Mouse (Mus musculus): ENCODE measurements around the gene Top3b. TPM values are rescaled to one million over a fixed set of nuclear protein-coding genes. Genes with fewer than 3 reads are reported as not detected.
"Not testable (repeated sequence)": the region's sequence is repeated elsewhere in the genome, so short reads cannot be mapped to it uniquely, and the experiment has no call there.

Gene Top3b
- polyA plus RNA-seq, 1 experiment: 65.7 TPM

- DNase-seq (ENCODE audit: low read depth in 1 of 2, low spot score in 2 of 2): no peak
- H3K4me1 ChIP-seq (ENCODE audit: control insufficient read depth, insufficient read depth, insufficient read length): no peaks in the 10 kb centered on the region
- no peaks in the 10 kb centered on the region for H3K36me3 ChIP-seq (ENCODE audit: control insufficient read depth, insufficient read depth, low read length)
- H3K27me3 ChIP-seq (ENCODE audit: control insufficient read depth, insufficient read depth, low read length): no peaks in the 10 kb centered on the region
- H3K4me3 ChIP-seq (ENCODE audit: extremely low read depth, insufficient read depth, insufficient read length): no peak overlapping the region
- TF ChIP-seq CTCF (IDR thresholded peaks at IDR 0.05; ENCODE audit: extremely low read depth, insufficient read depth, insufficient read length, insufficient replicate concordance) (no peak), POLR2A (IDR thresholded peaks at IDR 0.05; ENCODE audit: low read depth, low read length) (no peak)
- no peak overlapping the region for H3K27ac ChIP-seq (ENCODE audit: insufficient read depth, low read length)
- 87% methylated on average over 3 of the region's 3 CpGs for WGBS
These were observed 18.1 kb upstream of the Top3b start for GRCm38 (mm10) chr16:16852411-16852810.

- peak; percentile 28 to 50 for DNase-seq (ENCODE audit: low read depth in 1 of 2, low spot score in 2 of 2)
- Histone ChIP-seq H3K27ac (ENCODE audit: insufficient read depth, low read length) (no peak overlapping the region), H3K27me3 (ENCODE audit: control insufficient read depth, insufficient read depth, low read length) (no peaks in the 10 kb centered on the region), H3K4me3 (ENCODE audit: extremely low read depth, insufficient read depth, insufficient read length) (no peak overlapping the region), H3K36me3 (ENCODE audit: control insufficient read depth, insufficient read depth, low read length) (no peaks in the 10 kb centered on the region), H3K4me1 (ENCODE audit: control insufficient read depth, insufficient read depth, insufficient read length) (no peaks in the 10 kb centered on the region)
- WGBS: 6% methylated on average over 6 of the region's 6 CpGs
- TF ChIP-seq POLR2A (IDR thresholded peaks at IDR 0.05; ENCODE audit: low read depth, low read length) (no peak), CTCF (IDR thresholded peaks at IDR 0.05; ENCODE audit: extremely low read depth, insufficient read depth, insufficient read length, insufficient replicate concordance) (peak; percentile 30; the same call in 1 of the 2 replicates)
These were observed 15.7 kb upstream of the Top3b start for GRCm38 (mm10) chr16:16854836-16855235.

GRCm38 (mm10) chr16:16855541-16855940 lies 15.0 kb upstream of the Top3b start:
- no peaks in the 10 kb centered on the region for H3K36me3 ChIP-seq (ENCODE audit: control insufficient read depth, insufficient read depth, low read length)
- WGBS: 76% methylated on average over 1 of the region's 1 CpGs
- H3K27ac ChIP-seq (ENCODE audit: insufficient read depth, low read length): no peak overlapping the region
- H3K27me3 ChIP-seq (ENCODE audit: control insufficient read depth, insufficient read depth, low read length): no peaks in the 10 kb centered on the region
- no peak for TF ChIP-seq CTCF (IDR thresholded peaks at IDR 0.05; ENCODE audit: extremely low read depth, insufficient read depth, insufficient read length, insufficient replicate concordance)
- no peak for TF ChIP-seq POLR2A (IDR thresholded peaks at IDR 0.05; ENCODE audit: low read depth, low read length)
- H3K4me1 ChIP-seq (ENCODE audit: control insufficient read depth, insufficient read depth, insufficient read length): no peaks in the 10 kb centered on the region
- no peak overlapping the region for H3K4me3 ChIP-seq (ENCODE audit: extremely low read depth, insufficient read depth, insufficient read length)
- DNase-seq (ENCODE audit: low read depth in 1 of 2, low spot score in 2 of 2): no peak

GRCm38 (mm10) chr16:16856054-16856453 lies 14.5 kb upstream of the Top3b start:
- WGBS: 82% methylated on average over 9 of the region's 9 CpGs
- H3K4me3 ChIP-seq (ENCODE audit: extremely low read depth, insufficient read depth, insufficient read length); H3K27ac ChIP-seq (ENCODE audit: insufficient read depth, low read length); H3K27me3 ChIP-seq (ENCODE audit: control insufficient read depth, insufficient read depth, low read length); H3K4me1 ChIP-seq (ENCODE audit: control insufficient read depth, insufficient read depth, insufficient read length); H3K36me3 ChIP-seq (ENCODE audit: control insufficient read depth, insufficient read depth, low read length); DNase-seq (ENCODE audit: low read depth in 1 of 2, low spot score in 2 of 2): not testable (repeated sequence)

- no peak for DNase-seq (ENCODE audit: low read depth in 1 of 2, low spot score in 2 of 2)
- WGBS: 72% methylated on average over 13 of the region's 13 CpGs
These were observed 13.6 kb upstream of the Top3b start for GRCm38 (mm10) chr16:16856731-16857476.

GRCm38 (mm10) chr16:16862288-16862687 lies 8.2 kb upstream of the Top3b start:
- TF ChIP-seq POLR2A (IDR thresholded peaks at IDR 0.05; ENCODE audit: low read depth, low read length) (no peak), CTCF (IDR thresholded peaks at IDR 0.05; ENCODE audit: extremely low read depth, insufficient read depth, insufficient read length, insufficient replicate concordance) (no peak)
- WGBS: 52% methylated on average over 3 of the region's 3 CpGs
- Histone ChIP-seq H3K4me1 (ENCODE audit: control insufficient read depth, insufficient read depth, insufficient read length) (peaks cover 4% of the 10 kb centered on the region; the same call in 1 of the 2 replicates), H3K36me3 (ENCODE audit: control insufficient read depth, insufficient read depth, low read length) (no peaks in the 10 kb centered on the region), H3K4me3 (ENCODE audit: extremely low read depth, insufficient read depth, insufficient read length) (no peak overlapping the region), H3K27ac (ENCODE audit: insufficient read depth, low read length) (no peak overlapping the region), H3K27me3 (ENCODE audit: control insufficient read depth, insufficient read depth, low read length) (no peaks in the 10 kb centered on the region)
- DNase-seq (ENCODE audit: low read depth in 1 of 2, low spot score in 2 of 2): no peak

More at GRCm38 (mm10) chr16:16856731-16857476, 13.6 kb upstream of the Top3b start:
- Histone ChIP-seq H3K4me1 (ENCODE audit: control insufficient read depth, insufficient read depth, insufficient read length) (no peaks in the 10 kb centered on the region), H3K27me3 (ENCODE audit: control insufficient read depth, insufficient read depth, low read length) (no peaks in the 10 kb centered on the region), H3K27ac (ENCODE audit: insufficient read depth, low read length) (no peak overlapping the region), H3K36me3 (ENCODE audit: control insufficient read depth, insufficient read depth, low read length) (no peaks in the 10 kb centered on the region), H3K4me3 (ENCODE audit: extremely low read depth, insufficient read depth, insufficient read length) (no peak overlapping the region)
- no peak for TF ChIP-seq POLR2A (IDR thresholded peaks at IDR 0.05; ENCODE audit: low read depth, low read length)
- TF ChIP-seq CTCF (IDR thresholded peaks at IDR 0.05; ENCODE audit: extremely low read depth, insufficient read depth, insufficient read length, insufficient replicate concordance): no peak

- H3K27me3 ChIP-seq (ENCODE audit: control insufficient read depth, insufficient read depth, low read length): no peaks in the 10 kb centered on the region
- H3K4me1 ChIP-seq (ENCODE audit: control insufficient read depth, insufficient read depth, insufficient read length): peaks cover 4% of the 10 kb centered on the region; the same call in 1 of the 2 replicates
- H3K36me3 ChIP-seq (ENCODE audit: control insufficient read depth, insufficient read depth, low read length): no peaks in the 10 kb centered on the region
- 32% methylated on average over 2 of the region's 2 CpGs for WGBS
- no peak within 1 kb of the TSS for H3K27ac ChIP-seq (ENCODE audit: insufficient read depth, low read length)
- no peak within 1 kb of the TSS for H3K4me3 ChIP-seq (ENCODE audit: extremely low read depth, insufficient read depth, insufficient read length)
- no peak for DNase-seq (ENCODE audit: low read depth in 1 of 2, low spot score in 2 of 2)
- no peak for TF ChIP-seq CTCF (IDR thresholded peaks at IDR 0.05; ENCODE audit: extremely low read depth, insufficient read depth, insufficient read length, insufficient replicate concordance)
These were observed 6.6 kb upstream of the Top3b start, which contains the start of gene Igll1 for GRCm38 (mm10) chr16:16863978-16864377. Gene Igll1 (minus strand): TSS chr16:16863985.

Measured in spleen, adult 2 months (tissue).